Mouse (Mus musculus): ENCODE results near the gene Ica1.

DNA sequence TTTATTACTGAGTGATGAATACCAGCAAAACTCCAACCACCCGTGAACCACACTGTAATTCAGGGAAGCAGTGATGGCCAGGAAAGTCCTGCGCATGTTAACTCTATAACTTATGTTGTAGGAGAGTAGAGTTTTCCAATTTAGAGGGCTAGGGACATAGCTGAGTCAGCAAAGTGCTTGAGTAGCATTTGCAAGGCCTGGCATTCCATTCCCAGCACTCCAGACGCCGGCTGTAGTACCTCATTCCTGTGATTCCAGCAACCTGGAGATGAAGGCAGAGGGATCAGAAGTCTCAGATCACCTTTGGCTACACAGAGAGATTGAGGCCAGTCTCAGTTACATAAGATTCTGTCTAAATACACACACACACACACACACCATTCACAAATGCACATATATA lies 105.3 kb downstream of the Ica1 start:
- TF ChIP-seq CTCF (IDR thresholded peaks at IDR 0.05): no peak
- no peak for TF ChIP-seq EP300 (IDR thresholded peaks at IDR 0.05)
